Mouse (Mus musculus): Measurements from ENCODE around the gene Zfp991.
"Not testable (repeated sequence)": the region's sequence is repeated elsewhere in the genome, so short reads cannot be mapped to it uniquely, and the experiment has no call there.

- TF ChIP-seq TAL1, GATA1 (IDR thresholded peaks at IDR 0.05; ENCODE audit: low read length): not testable (repeated sequence)
These were observed 87.7 kb downstream of the Zfp991 start for GRCm38 (mm10) chr4:147219319-147220070.
